Mouse (Mus musculus) thymus, adult 2 months (tissue): ENCODE data around the gene 4930583I09Rik. TPM values are rescaled to one million over a fixed set of nuclear protein-coding genes. Genes with fewer than 3 reads are reported as not detected.
A peak's percentile ranks its signal among the peaks of the same experiment; 100 is the strongest.

Source experiments
- DNase-seq: peaks from one replicate; pipeline ENCODE4 v3.0.0; 2021
- H3K27ac ChIP-seq: fragments of 200-500 bp; 2 replicates; pipeline ENCODE4 v1.5.1; 2012; ENCODE audit warnings: low read length, control low read depth; ENCODE audit not compliant: control insufficient read depth, insufficient read depth
- H3K27me3 ChIP-seq: fragments of 200-500 bp; 2 replicates; pipeline ENCODE4 v1.6.1; 2012; ENCODE audit warnings: mild to moderate bottlenecking, low read length, moderate library complexity, mixed read lengths; ENCODE audit not compliant: control insufficient read depth, insufficient read depth
- H3K36me3 ChIP-seq: fragments of 200-500 bp; 2 replicates; pipeline ENCODE4 v1.6.1; 2012; ENCODE audit warnings: mild to moderate bottlenecking, low read length, moderate library complexity; ENCODE audit not compliant: control insufficient read depth, insufficient read depth
- H3K4me1 ChIP-seq: fragments of 200-500 bp; replicated peaks from 2 replicates; pipeline ENCODE4 v1.6.1; 2012; ENCODE audit warnings: low read length; ENCODE audit not compliant: control insufficient read depth, insufficient read depth
- H3K4me3 ChIP-seq: fragments of 200-500 bp; 2 replicates; pipeline ENCODE4 v1.5.1; 2012; ENCODE audit warnings: mild to moderate bottlenecking, low read length, control low read depth, moderate library complexity; ENCODE audit not compliant: control insufficient read depth, insufficient read depth
- CTCF ChIP-seq: fragments of 200-500 bp; IDR thresholded peaks from 2 replicates; pipeline ENCODE4 v1.5.1; 2012; ENCODE audit warnings: mild to moderate bottlenecking, control low read depth, low read length, moderate library complexity, borderline replicate concordance; ENCODE audit not compliant: control insufficient read depth, poor library complexity, insufficient read depth; ENCODE audit errors: extremely low read depth
- POLR2A ChIP-seq: fragments of 200-500 bp; IDR thresholded peaks from 2 replicates; pipeline ENCODE4 v1.6.1; 2012; ENCODE audit warnings: mild to moderate bottlenecking, low read length, control low read depth, moderate library complexity; ENCODE audit not compliant: control insufficient read depth, poor library complexity, insufficient read depth; ENCODE audit errors: extremely low read depth
- WGBS: fragments of 180-500 bp; shearing (Covaris S2); methylation state at CpG from one replicate; pipeline ENCODE4 v1.1.7; 2018; 5-methylcytosine and 5-hydroxymethylcytosine counted together
- polyA plus RNA-seq: library from polyadenylated mRNA; depleted of rRNA; stranded (reverse); fragments of >200 nt; gene quantifications from 2 replicates; pipeline ENCODE4 v1.2.3, GENCODE M21; 2012; rRNA removed

Gene 4930583I09Rik
- not detected in 2 replicates for polyA plus RNA-seq

DNA sequence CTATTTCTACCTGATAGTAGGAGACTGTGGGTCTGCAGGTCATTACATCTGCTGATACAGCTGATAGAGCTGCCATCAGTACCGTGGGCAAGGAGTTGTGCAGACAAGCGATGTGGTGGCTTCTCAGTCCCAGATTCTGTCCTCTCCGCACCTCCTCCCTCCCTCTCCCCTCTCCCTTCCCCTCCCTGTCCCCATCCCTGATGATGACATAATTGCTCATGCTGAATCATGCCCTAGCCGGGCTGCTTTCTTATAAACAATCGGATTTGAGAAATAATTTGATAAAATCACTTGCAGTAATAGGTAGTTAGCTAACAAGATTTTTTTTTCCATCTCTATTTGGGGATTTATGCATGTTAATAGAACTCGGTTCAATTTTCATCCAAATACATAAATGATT, at the start of gene 4930583I09Rik:
TSS of gene 4930583I09Rik (minus strand) at position 144 of the 400 bp plus-strand sequence.
- H3K36me3 ChIP-seq = no peaks in the 10 kb centered on the region
- TF ChIP-seq POLR2A (no peak), CTCF (no peak)
- no peaks in the 10 kb centered on the region for H3K4me1 ChIP-seq
- H3K27ac ChIP-seq = no peak within 1 kb of the TSS
- no peak within 1 kb of the TSS for H3K4me3 ChIP-seq
- WGBS = 73% methylated on average over 6 of the region's 6 CpGs
- DNase-seq = no peak
- no peaks in the 10 kb centered on the region for H3K27me3 ChIP-seq

DNA sequence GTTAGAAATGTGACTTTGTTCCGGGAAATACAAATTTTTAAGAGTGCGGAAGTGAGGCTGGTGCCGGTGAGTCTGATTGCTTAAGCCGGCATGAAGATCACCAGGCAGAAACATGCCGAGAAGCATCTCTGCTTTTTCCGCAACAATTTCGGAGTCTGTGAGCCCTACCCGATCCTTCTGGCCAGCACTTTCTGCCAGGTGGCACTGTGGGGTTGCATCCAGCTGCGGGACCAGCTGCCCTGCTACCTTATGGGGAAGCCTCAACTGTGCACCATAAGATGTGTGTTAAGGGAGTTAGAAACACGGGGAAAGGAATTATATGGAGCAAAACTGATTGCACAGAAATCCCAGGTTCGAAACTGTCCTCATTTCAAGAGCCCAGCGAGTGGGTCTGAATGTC, 40.2 kb upstream of the 4930583I09Rik start:
- Histone ChIP-seq H3K36me3 (no peaks in the 10 kb centered on the region), H3K27me3 (no peaks in the 10 kb centered on the region), H3K4me1 (no peaks in the 10 kb centered on the region), H3K4me3 (no peak overlapping the region), H3K27ac (no peak overlapping the region)
- DNase-seq = no peak
- WGBS = 94% methylated on average over 12 of the region's 12 CpGs
- TF ChIP-seq POLR2A = no peak
- no peak for TF ChIP-seq CTCF

DNA sequence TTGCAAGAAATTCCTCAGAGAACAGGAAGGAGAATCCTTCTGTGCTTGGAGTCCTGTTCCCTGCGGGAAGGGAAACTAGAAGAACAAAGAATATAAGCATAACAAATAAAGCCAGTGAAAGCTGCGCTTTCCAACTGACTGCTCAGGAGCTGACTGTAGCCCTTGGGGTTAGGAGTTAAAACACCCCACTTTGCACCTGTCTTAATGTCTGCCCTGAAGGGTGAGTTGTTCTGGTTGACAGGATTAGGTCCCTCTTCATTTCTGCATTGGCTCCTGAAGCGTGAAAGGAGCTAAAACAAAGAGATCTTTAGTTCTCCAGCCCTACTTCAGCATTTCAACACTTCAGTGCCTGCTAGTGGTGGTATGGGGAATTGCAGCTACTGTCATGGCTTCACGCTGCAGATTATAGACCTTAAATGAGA, 37.8 kb upstream of the 4930583I09Rik start:
- WGBS = 48% methylated on average over 4 of the region's 4 CpGs
- Histone ChIP-seq H3K36me3 (no peaks in the 10 kb centered on the region), H3K27ac (no peak overlapping the region), H3K27me3 (no peaks in the 10 kb centered on the region), H3K4me1 (no peaks in the 10 kb centered on the region), H3K4me3 (no peak overlapping the region)
- no peak for TF ChIP-seq POLR2A
- no peak for TF ChIP-seq CTCF
- peak; percentile 44 for DNase-seq

DNA sequence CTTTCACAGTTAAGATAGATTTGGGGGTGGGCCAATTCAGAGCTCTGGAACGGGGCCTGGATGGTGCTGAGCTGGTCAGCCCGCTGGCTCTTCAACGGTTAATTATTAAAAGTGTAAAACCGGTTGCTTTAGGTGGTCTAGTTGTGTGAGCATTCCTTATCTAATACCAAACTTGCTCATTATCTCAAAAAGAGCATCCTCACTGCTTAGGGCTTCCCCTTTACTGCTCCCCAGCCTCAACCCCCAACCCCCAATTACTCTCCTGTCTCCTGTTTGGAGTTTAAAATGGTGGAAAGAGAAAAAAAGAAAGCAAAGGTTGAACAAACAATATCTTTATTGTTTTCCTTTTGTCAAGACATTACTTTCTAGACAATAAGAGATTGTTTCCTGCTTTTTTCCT, 27.9 kb upstream of the 4930583I09Rik start:
- no peak for TF ChIP-seq POLR2A
- no peak for TF ChIP-seq CTCF
- 93% methylated on average over 4 of the region's 4 CpGs for WGBS
- Histone ChIP-seq H3K27ac (no peak overlapping the region), H3K27me3 (no peaks in the 10 kb centered on the region), H3K36me3 (no peaks in the 10 kb centered on the region), H3K4me1 (no peaks in the 10 kb centered on the region; the same call in 1 of the 2 replicates), H3K4me3 (no peak overlapping the region)
- DNase-seq = no peak

DNA sequence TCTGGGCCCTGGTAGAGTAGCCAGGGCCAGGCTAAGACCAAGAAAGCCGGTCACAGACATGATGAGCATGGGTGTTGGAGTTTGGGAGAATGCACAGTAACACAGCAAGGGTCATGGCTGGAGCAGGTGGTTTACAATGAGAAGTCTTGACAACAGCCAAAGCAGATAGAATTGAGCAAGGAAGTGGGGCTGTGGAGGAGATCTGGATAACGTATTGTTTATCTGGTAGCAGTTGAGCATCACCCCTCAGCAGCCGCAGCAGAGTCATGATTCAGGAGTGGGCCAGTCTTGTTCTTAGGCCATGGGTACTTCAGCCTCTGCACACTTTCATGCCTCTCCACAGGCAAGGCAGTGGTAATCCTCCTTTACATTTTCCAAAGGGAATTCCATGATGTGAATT, 25.1 kb upstream of the 4930583I09Rik start:
- no peaks in the 10 kb centered on the region for H3K27me3 ChIP-seq
- peaks cover 2% of the 10 kb centered on the region for H3K4me1 ChIP-seq
- 88% methylated on average over 3 of the region's 3 CpGs for WGBS
- peak overlapping the region; percentile 43; the same call in 1 of the 2 replicates for H3K27ac ChIP-seq
- H3K36me3 ChIP-seq = no peaks in the 10 kb centered on the region
- no peak for TF ChIP-seq POLR2A
- no peak for TF ChIP-seq CTCF
- DNase-seq = no peak
- H3K4me3 ChIP-seq = no peak overlapping the region

DNA sequence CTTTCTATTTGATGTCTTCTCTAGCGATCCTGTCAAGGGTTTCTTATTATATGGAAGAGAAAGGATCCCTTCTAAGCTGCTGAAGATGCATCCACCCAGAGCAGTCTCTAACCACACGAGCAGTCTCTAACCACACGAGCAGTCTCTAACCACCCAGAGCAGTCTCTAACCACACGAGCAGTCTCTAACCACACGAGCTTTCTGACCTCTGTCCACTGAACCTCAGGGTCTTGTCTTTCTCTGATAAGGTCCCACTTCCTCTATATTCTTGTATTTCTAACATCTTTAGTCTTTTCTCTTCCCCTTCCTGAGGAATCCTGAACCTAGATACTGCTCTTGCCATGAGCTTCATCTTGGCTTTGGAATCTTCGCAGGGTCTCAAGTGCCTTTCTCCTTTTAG, 23.0 kb upstream of the 4930583I09Rik start:
- H3K27ac ChIP-seq = no peak overlapping the region
- H3K4me1 ChIP-seq = peaks cover 2% of the 10 kb centered on the region
- no peak for DNase-seq
- no peaks in the 10 kb centered on the region for H3K36me3 ChIP-seq
- H3K27me3 ChIP-seq = no peaks in the 10 kb centered on the region
- TF ChIP-seq CTCF = no peak
- H3K4me3 ChIP-seq = no peak overlapping the region
- WGBS = 9% methylated on average over 6 of the region's 6 CpGs

DNA sequence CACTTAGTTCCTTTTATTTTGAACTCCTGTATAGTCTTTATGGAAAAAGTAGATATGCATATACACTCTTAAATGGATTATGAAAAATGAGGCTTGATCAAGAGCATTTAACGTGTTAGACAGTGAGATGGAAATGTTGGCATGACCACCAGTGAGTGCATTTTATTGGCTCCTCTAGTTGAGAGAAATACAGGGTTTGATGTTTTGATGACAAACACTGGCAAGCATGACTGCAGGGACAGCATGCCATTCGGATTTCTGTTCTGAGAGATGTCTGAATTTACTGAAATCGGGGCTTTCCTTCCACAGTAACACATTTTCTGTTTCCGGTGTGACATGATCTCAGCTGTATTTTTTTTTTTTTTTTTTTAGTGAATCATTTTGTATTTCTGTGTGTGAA, 12.2 kb upstream of the 4930583I09Rik start:
- no peak for DNase-seq
- no peaks in the 10 kb centered on the region for H3K4me1 ChIP-seq
- no peaks in the 10 kb centered on the region for H3K36me3 ChIP-seq
- H3K4me3 ChIP-seq = no peak overlapping the region
- H3K27ac ChIP-seq = no peak overlapping the region
- TF ChIP-seq CTCF (no peak), POLR2A (no peak)
- 90% methylated on average over 4 of the region's 4 CpGs for WGBS
- no peaks in the 10 kb centered on the region for H3K27me3 ChIP-seq
